Mouse (Mus musculus): ENCODE measurements around the gene Eaf2.

The Eaf2 gene

GRCm38 (mm10) chr16:36874583-36875275, at the start of gene Eaf2, which contains the start of gene Golgb1:
Eaf2 (minus strand) TSS chr16:36875003.
Golgb1 (plus strand) TSS chr16:36875140.
- in situ Hi-C loops (cut with MboI, MseI) = no loop called here

- in situ Hi-C loops (cut with MboI, MseI) = no loop called here
Measured at GRCm38 (mm10) chr16:36924312-36924711, 49.5 kb upstream of the Eaf2 start.

GRCm38 (mm10) chr16:36921980-36922379, 47.2 kb upstream of the Eaf2 start:
- in situ Hi-C loops (cut with MboI, MseI) = no loop called here

GRCm38 (mm10) chr16:36921067-36921613, 46.3 kb upstream of the Eaf2 start:
- in situ Hi-C loops (cut with MboI, MseI) = no loop called here

GRCm38 (mm10) chr16:36920410-36920809, 45.6 kb upstream of the Eaf2 start:
- in situ Hi-C loops (cut with MboI, MseI) = no loop called here

- in situ Hi-C loops (cut with MboI, MseI) = no loop called here
Measured at GRCm38 (mm10) chr16:36918505-36918904, 43.7 kb upstream of the Eaf2 start.

GRCm38 (mm10) chr16:36914195-36914594, 39.4 kb upstream of the Eaf2 start:
- in situ Hi-C loops (cut with MboI, MseI) = no loop called here

GRCm38 (mm10) chr16:36912311-36912710, 37.5 kb upstream of the Eaf2 start:
- in situ Hi-C loops (cut with MboI, MseI) = no loop called here

GRCm38 (mm10) chr16:36911909-36912308, 37.1 kb upstream of the Eaf2 start:
- in situ Hi-C loops (cut with MboI, MseI) = no loop called here

GRCm38 (mm10) chr16:36903156-36903555, 28.4 kb upstream of the Eaf2 start:
- in situ Hi-C loops (cut with MboI, MseI) = no loop called here

- in situ Hi-C loops (cut with MboI, MseI) = no loop called here
Measured at GRCm38 (mm10) chr16:36896712-36897111, 21.9 kb upstream of the Eaf2 start.

GRCm38 (mm10) chr16:36893317-36893716, 18.5 kb upstream of the Eaf2 start:
- in situ Hi-C loops (cut with MboI, MseI) = no loop called here

- in situ Hi-C loops (cut with MboI, MseI) = no loop called here
Measured at GRCm38 (mm10) chr16:36891415-36891814, 16.6 kb upstream of the Eaf2 start.

- in situ Hi-C loops (cut with MboI, MseI) = no loop called here
Measured at GRCm38 (mm10) chr16:36890559-36890958, 15.8 kb upstream of the Eaf2 start.

GRCm38 (mm10) chr16:36887546-36887945, 12.7 kb upstream of the Eaf2 start:
- in situ Hi-C loops (cut with MboI, MseI) = loop anchor here (5.0 kb wide), 1 partner anchor 120 kb away; no protein-coding TSS in a partner anchor

- in situ Hi-C loops (cut with MboI, MseI) = loop anchor here (5.0 kb wide), 1 partner anchor 121 kb away; no protein-coding TSS in a partner anchor
Measured at GRCm38 (mm10) chr16:36885912-36886311, 11.1 kb upstream of the Eaf2 start.

GRCm38 (mm10) chr16:36884881-36885280, 10.1 kb upstream of the Eaf2 start:
- in situ Hi-C loops (cut with MboI, MseI) = loop anchor here (5.0 kb wide), 2 partner anchors 42 to 122 kb away; no protein-coding TSS in a partner anchor

- in situ Hi-C loops (cut with MboI, MseI) = loop anchor here (5.0 kb wide), 1 partner anchor 44 kb away; no protein-coding TSS in a partner anchor
Measured at GRCm38 (mm10) chr16:36882737-36883343, 8.0 kb upstream of the Eaf2 start.

GRCm38 (mm10) chr16:36877316-36877715, 2.5 kb upstream of the Eaf2 start:
- in situ Hi-C loops (cut with MboI, MseI) = no loop called here

GRCm38 (mm10) chr16:36875276-36875851, 561 bp upstream of the Eaf2 start:
- in situ Hi-C loops (cut with MboI, MseI) = no loop called here

GRCm38 (mm10) chr16:36869442-36869841, 5.4 kb downstream of the Eaf2 start:
- in situ Hi-C loops (cut with MboI, MseI) = no loop called here

GRCm38 (mm10) chr16:36863585-36863984, 11.2 kb downstream of the Eaf2 start:
- in situ Hi-C loops (cut with MboI, MseI) = no loop called here

Measured in T-helper 2 cell (primary cell).